Mouse (Mus musculus) limb, embryonic 15.5 days (tissue): ENCODE data around the gene Clic4. TPM values are rescaled to one million over a fixed set of nuclear protein-coding genes. Genes with fewer than 3 reads are reported as not detected.
"Not testable (repeated sequence)": the region's sequence is repeated elsewhere in the genome, so short reads cannot be mapped to it uniquely, and the experiment has no call there.

Experiments
- ATAC-seq: fragments of 200-750 bp; cut with Nextera tagmentation; 2 replicates; pipeline ENCODE4 v1.8.0; 2017; ENCODE audit warnings: low read depth, moderate TSS enrichment; ENCODE audit not compliant: insufficient number of reproducible peaks, low FRiP score, low TSS enrichment
- H3K27ac ChIP-seq: fragments of 300-500 bp; sonication (generic); 2 replicates; pipeline ENCODE4 v1.5.1; 2015; ENCODE audit warnings: moderate library complexity, mild to moderate bottlenecking, inconsistent platforms
- H3K27me3 ChIP-seq: fragments of 300-500 bp; sonication (generic); 2 replicates; pipeline ENCODE4 v1.6.1; 2015; ENCODE audit warnings: inconsistent platforms
- H3K36me3 ChIP-seq: fragments of 300-500 bp; sonication (generic); 2 replicates; pipeline ENCODE4 v1.6.1; 2015; ENCODE audit warnings: inconsistent platforms
- H3K4me1 ChIP-seq: fragments of 300-500 bp; sonication (generic); 2 replicates; pipeline ENCODE4 v1.6.1; 2015; ENCODE audit warnings: inconsistent platforms
- H3K4me2 ChIP-seq: fragments of 300-500 bp; sonication (generic); 2 replicates; pipeline ENCODE4 v1.6.1; 2015; ENCODE audit warnings: mild to moderate bottlenecking, inconsistent platforms
- H3K4me3 ChIP-seq: fragments of 300-500 bp; sonication (generic); 2 replicates; pipeline ENCODE4 v1.5.1; 2015; ENCODE audit warnings: mild to moderate bottlenecking, inconsistent platforms
- H3K9ac ChIP-seq: fragments of 300-500 bp; sonication (generic); 2 replicates; pipeline ENCODE4 v1.6.1; 2015; ENCODE audit warnings: inconsistent platforms
- H3K9me3 ChIP-seq: fragments of 300-500 bp; sonication (generic); 2 replicates; pipeline ENCODE4 v1.6.1; 2016; ENCODE audit warnings: inconsistent platforms
- WGBS: fragments of 180-500 bp; shearing (Covaris S2); methylation state at CpG from one replicate; pipeline ENCODE4 v1.1.7; 2015; 5-methylcytosine and 5-hydroxymethylcytosine counted together
- polyA plus RNA-seq: library from polyadenylated mRNA; unstranded; fragments of >200 nt; fragmentation: Nextera tagmentation; extraction: Ambion mirVana; gene quantifications from 2 replicates; pipeline ENCODE4 v1.2.1, GENCODE M21; 2015

Gene Clic4
- polyA plus RNA-seq, 1 experiment from 2014 or later, result 117 TPM

GRCm38 (mm10) chr4:135291841-135292240 is 19.2 kb upstream of the Clic4 start:
- H3K4me2 ChIP-seq, result no peak overlapping the region
- no peak for ATAC-seq
- no peaks in the 10 kb centered on the region for H3K9me3 ChIP-seq
- no peak overlapping the region for H3K9ac ChIP-seq
- 57% methylated on average over 6 of the region's 6 CpGs for WGBS
- H3K4me1 ChIP-seq, result peaks cover 18% of the 10 kb centered on the region
- no peaks in the 10 kb centered on the region for H3K36me3 ChIP-seq
- no peaks in the 10 kb centered on the region for H3K27me3 ChIP-seq
- H3K27ac ChIP-seq, result no peak overlapping the region
- H3K4me3 ChIP-seq, result no peak overlapping the region

GRCm38 (mm10) chr4:135291199-135291598 is 18.6 kb upstream of the Clic4 start:
- H3K27ac ChIP-seq, result no peak overlapping the region
- peaks cover 20% of the 10 kb centered on the region for H3K4me1 ChIP-seq
- H3K9ac ChIP-seq, result no peak overlapping the region
- H3K27me3 ChIP-seq, result no peaks in the 10 kb centered on the region
- H3K36me3 ChIP-seq, result no peaks in the 10 kb centered on the region
- no peaks in the 10 kb centered on the region for H3K9me3 ChIP-seq
- 84% methylated on average over 8 of the region's 8 CpGs for WGBS
- no peak for ATAC-seq
- H3K4me2 ChIP-seq, result no peak overlapping the region
- H3K4me3 ChIP-seq, result no peak overlapping the region

- Histone ChIP-seq H3K4me1 (peaks cover 31% of the 10 kb centered on the region), H3K27me3 (no peaks in the 10 kb centered on the region), H3K27ac (no peak overlapping the region), H3K9me3 (no peaks in the 10 kb centered on the region), H3K4me3 (no peak overlapping the region), H3K36me3 (no peaks in the 10 kb centered on the region), H3K4me2 (no peak overlapping the region), H3K9ac (no peak overlapping the region)
- no peak for ATAC-seq
- 60% methylated on average over 3 of the region's 3 CpGs for WGBS
These were observed 15.4 kb upstream of the Clic4 start for GRCm38 (mm10) chr4:135287975-135288374.

- no peaks in the 10 kb centered on the region for H3K36me3 ChIP-seq
- peak overlapping the region; percentile 22 for H3K27ac ChIP-seq
- H3K9ac ChIP-seq, result no peak overlapping the region
- H3K27me3 ChIP-seq, result no peaks in the 10 kb centered on the region
- WGBS, result 10% methylated on average over 16 of the region's 16 CpGs
- H3K4me3 ChIP-seq, result peak overlapping the region; percentile 9; the same call in 1 of the 2 replicates
- ATAC-seq, result no peak
- H3K4me2 ChIP-seq, result peak overlapping the region; percentile 31; the same call in 1 of the 2 replicates
- H3K9me3 ChIP-seq, result no peaks in the 10 kb centered on the region
- H3K4me1 ChIP-seq, result peaks cover 27% of the 10 kb centered on the region
These were observed 14.3 kb upstream of the Clic4 start for GRCm38 (mm10) chr4:135286833-135287395.

GRCm38 (mm10) chr4:135286033-135286622 is 13.5 kb upstream of the Clic4 start:
- ATAC-seq, result no peak
- H3K27me3 ChIP-seq, result no peaks in the 10 kb centered on the region
- WGBS, result 51% methylated on average over 12 of the region's 12 CpGs
- no peak overlapping the region for H3K4me2 ChIP-seq
- no peaks in the 10 kb centered on the region for H3K36me3 ChIP-seq
- no peak overlapping the region for H3K4me3 ChIP-seq
- peaks cover 26% of the 10 kb centered on the region for H3K4me1 ChIP-seq
- H3K27ac ChIP-seq, result peak overlapping the region; percentile 22; the same call in 1 of the 2 replicates
- H3K9me3 ChIP-seq, result no peaks in the 10 kb centered on the region
- H3K9ac ChIP-seq, result no peak overlapping the region

- Histone ChIP-seq H3K27ac (no peak overlapping the region), H3K36me3 (no peaks in the 10 kb centered on the region), H3K9me3 (no peaks in the 10 kb centered on the region), H3K4me2 (no peak overlapping the region), H3K9ac (no peak overlapping the region), H3K4me3 (no peak overlapping the region), H3K4me1 (peaks cover 26% of the 10 kb centered on the region), H3K27me3 (no peaks in the 10 kb centered on the region)
- WGBS, result 27% methylated on average over 8 of the region's 8 CpGs
- ATAC-seq, result peak; percentile 53
These were observed 12.8 kb upstream of the Clic4 start for GRCm38 (mm10) chr4:135285436-135285835.

GRCm38 (mm10) chr4:135283875-135284274 is 11.3 kb upstream of the Clic4 start:
- Histone ChIP-seq H3K27ac (no peak overlapping the region), H3K9me3 (no peaks in the 10 kb centered on the region), H3K4me2 (no peak overlapping the region), H3K4me3 (no peak overlapping the region), H3K36me3 (no peaks in the 10 kb centered on the region), H3K9ac (no peak overlapping the region), H3K27me3 (no peaks in the 10 kb centered on the region), H3K4me1 (peaks cover 26% of the 10 kb centered on the region)
- 84% methylated on average over 7 of the region's 7 CpGs for WGBS
- ATAC-seq, result no peak

GRCm38 (mm10) chr4:135283417-135283816 is 10.8 kb upstream of the Clic4 start:
- no peak for ATAC-seq
- no peak overlapping the region for H3K27ac ChIP-seq
- no peaks in the 10 kb centered on the region for H3K27me3 ChIP-seq
- peaks cover 26% of the 10 kb centered on the region for H3K4me1 ChIP-seq
- H3K9me3 ChIP-seq, result no peaks in the 10 kb centered on the region
- no peak overlapping the region for H3K9ac ChIP-seq
- H3K4me2 ChIP-seq, result no peak overlapping the region
- 65% methylated on average over 4 of the region's 4 CpGs for WGBS
- H3K36me3 ChIP-seq, result no peaks in the 10 kb centered on the region
- no peak overlapping the region for H3K4me3 ChIP-seq

GRCm38 (mm10) chr4:135282651-135283290 is 10.2 kb upstream of the Clic4 start:
- no peak for ATAC-seq
- Histone ChIP-seq H3K27ac (no peak overlapping the region; the same call in 1 of the 2 replicates), H3K9ac (no peak overlapping the region), H3K4me3 (no peak overlapping the region), H3K4me1 (peaks cover 26% of the 10 kb centered on the region), H3K9me3 (no peaks in the 10 kb centered on the region), H3K27me3 (no peaks in the 10 kb centered on the region), H3K36me3 (no peaks in the 10 kb centered on the region), H3K4me2 (no peak overlapping the region)
- WGBS, result 45% methylated on average over 13 of the region's 13 CpGs

- 77% methylated on average over 2 of the region's 2 CpGs for WGBS
- not testable (repeated sequence) for ATAC-seq
These were observed 7.4 kb upstream of the Clic4 start for GRCm38 (mm10) chr4:135280016-135280415.

GRCm38 (mm10) chr4:135276681-135277379 is 4.2 kb upstream of the Clic4 start:
- H3K4me2 ChIP-seq, result no peak overlapping the region
- WGBS, result 53% methylated on average over 4 of the region's 4 CpGs
- no peaks in the 10 kb centered on the region for H3K36me3 ChIP-seq
- peaks cover 6% of the 10 kb centered on the region; the same call in 1 of the 2 replicates for H3K27me3 ChIP-seq
- H3K4me1 ChIP-seq, result peaks cover 16% of the 10 kb centered on the region
- H3K9me3 ChIP-seq, result no peaks in the 10 kb centered on the region
- H3K4me3 ChIP-seq, result no peak overlapping the region
- no peak overlapping the region for H3K9ac ChIP-seq
- no peak for ATAC-seq
- H3K27ac ChIP-seq, result no peak overlapping the region

More at GRCm38 (mm10) chr4:135280016-135280415, 7.4 kb upstream of the Clic4 start:
- not testable (repeated sequence) for H3K9me3 ChIP-seq, H3K27ac ChIP-seq, H3K27me3 ChIP-seq, H3K36me3 ChIP-seq, H3K9ac ChIP-seq, H3K4me3 ChIP-seq, H3K4me2 ChIP-seq
- peaks cover 14% of the 10 kb centered on the region for H3K4me1 ChIP-seq

GRCm38 (mm10) chr4:135274761-135275160 is 2.1 kb upstream of the Clic4 start:
- no peak for ATAC-seq
- Histone ChIP-seq H3K9me3 (no peaks in the 10 kb centered on the region), H3K4me2 (no peak overlapping the region), H3K4me1 (peaks cover 27% of the 10 kb centered on the region), H3K9ac (no peak overlapping the region), H3K36me3 (no peaks in the 10 kb centered on the region), H3K27me3 (peaks cover 6% of the 10 kb centered on the region; the same call in 1 of the 2 replicates), H3K4me3 (no peak overlapping the region), H3K27ac (no peak overlapping the region)
- 57% methylated on average over 7 of the region's 7 CpGs for WGBS
